Mouse (Mus musculus) MEL-GATA-1-ER (cell line): Measurements from ENCODE around the gene Avpr2.
A peak's percentile ranks its signal among the peaks of the same experiment; 100 is the strongest.

ENCODE experiments used
- DNase-seq: peaks from one replicate; pipeline ENCODE4 v3.0.0-alpha.2; 2012; ENCODE audit warnings: low read depth; ENCODE audit errors: extremely low read depth

Gene Avpr2

DNA sequence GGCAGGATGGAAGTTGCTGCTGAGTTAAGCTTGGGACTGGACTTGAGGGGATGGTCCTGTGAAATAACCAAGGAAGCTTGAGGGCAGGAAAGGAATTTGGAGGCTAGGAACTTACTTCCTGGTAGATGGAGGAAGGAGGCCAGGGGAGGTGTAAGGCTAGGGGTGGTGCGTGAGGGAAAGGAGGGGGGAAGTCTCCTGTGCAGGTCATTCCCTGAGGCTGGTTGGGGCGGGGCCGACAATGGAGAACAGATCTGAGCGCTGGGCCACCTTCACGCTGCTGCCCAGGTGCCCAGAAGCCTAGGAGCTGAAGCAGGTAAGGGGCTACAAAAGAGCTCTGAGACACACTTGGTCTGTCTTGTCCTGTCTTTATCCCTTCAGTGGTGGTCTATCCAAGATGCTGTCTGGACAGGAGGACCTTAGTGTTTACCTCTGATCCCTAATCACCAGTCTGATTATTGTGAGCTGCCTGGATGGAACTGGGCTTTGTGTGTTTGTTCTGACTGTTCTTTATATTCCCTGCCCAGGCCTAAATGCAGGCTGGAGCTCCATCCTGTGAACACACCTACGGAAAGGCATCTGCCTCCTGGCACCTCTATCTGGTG, at the start of gene Avpr2:
Avpr2 (plus strand) TSS at position 552 of the 602 bp plus-strand sequence.
- no peak for DNase-seq

GRCm38 (mm10) chrX:73854326-73855086, 37.4 kb upstream of the Avpr2 start:
- DNase-seq: no peak

DNA sequence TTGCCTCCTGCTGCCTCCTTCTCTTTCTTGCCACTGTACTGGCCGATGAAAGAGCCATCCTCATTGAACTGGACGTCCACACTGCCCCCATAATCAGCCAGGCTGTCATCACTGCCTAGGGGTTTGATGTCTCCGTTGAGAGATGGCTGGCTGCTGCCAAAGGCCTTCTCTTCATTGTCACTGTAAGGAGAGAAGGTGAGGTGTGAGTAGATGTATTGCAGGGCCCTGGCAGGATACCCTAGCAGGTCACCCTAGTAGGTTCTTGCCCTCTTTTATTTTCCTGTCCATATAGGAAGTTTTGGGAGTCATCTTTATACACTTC, 36.9 kb upstream of the Avpr2 start:
- no peak for DNase-seq

- DNase-seq: no peak
These were observed 27.2 kb upstream of the Avpr2 start for GRCm38 (mm10) chrX:73864692-73865091.

DNA sequence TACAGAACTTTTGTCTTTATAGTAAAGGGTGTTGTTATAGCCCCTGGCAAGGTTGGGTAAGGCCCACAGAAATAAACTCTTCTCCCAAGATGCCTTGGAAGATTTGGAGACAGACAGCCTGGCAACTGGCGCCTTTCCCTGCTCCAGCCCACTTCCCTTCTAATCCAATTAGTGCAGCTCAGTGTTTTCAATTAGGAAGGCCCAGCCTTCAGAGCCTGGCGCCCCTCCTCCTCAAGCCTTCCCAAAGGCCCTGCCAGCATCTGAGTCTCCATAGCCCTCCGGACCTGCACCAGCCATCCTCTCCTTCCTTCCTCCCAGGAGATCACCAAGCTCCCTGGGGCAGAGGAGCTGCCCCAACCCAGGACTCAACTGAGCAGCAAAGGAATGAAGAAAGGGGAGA, 24.6 kb upstream of the Avpr2 start:
- DNase-seq: no peak

DNA sequence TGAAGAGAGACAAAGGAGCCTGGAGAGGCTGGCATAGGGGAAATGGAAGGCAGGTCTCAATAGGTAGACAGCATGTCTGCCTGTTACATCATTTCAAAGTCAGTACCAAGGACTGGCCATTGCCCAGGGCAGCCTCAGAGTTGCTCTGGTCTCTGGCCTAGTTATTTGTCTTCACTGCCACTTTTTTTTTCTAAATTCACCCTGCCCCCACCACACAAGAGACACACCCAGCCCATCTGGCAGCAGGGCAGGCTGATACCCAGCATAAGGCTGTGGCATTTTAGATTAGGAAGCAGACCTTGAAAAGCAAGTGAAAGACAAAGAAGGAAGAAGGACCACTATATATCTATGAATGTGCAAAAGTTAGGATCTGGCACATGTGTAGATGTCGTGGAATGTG, 24.1 kb upstream of the Avpr2 start:
- DNase-seq: no peak

DNA sequence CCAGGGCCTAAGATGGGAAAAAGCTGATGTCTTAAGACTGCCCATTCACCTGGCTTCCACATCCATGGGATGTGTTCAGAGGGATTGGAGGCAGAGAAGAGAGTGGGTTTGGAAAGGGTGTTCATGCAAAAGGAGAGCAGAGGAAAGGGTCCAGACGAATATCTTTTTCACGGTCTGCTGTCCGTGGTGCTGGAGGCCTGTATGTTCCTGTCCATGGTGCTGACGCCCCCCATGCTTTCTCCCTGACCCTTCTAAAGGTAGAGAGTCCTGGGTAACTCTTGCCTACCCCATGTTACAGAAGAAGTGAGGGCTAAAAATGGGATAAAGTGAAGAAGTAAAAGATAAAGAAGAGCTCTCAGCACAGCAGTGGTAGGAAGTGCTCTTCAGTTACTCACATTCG, 22.6 kb upstream of the Avpr2 start:
- DNase-seq: peak; percentile 17

DNA sequence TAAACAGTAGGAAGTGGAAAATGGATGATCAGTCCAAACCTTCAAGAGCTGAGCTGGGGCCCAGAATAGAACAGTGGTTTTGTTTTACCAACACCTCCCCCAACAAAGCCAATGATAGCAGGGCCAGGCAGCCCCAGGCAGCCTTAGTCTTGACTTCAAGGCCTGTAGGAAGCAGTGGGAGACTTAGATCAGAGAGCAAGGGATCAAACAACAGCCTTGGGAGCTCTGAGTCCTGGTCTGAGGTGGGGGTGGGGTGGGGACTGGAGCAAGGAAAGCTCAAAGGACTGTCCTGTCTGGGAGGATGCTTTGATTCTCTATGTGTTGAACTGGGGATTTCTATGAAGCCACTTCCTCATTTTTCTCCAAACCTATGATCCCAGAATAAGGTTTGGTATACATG, 20.4 kb upstream of the Avpr2 start:
- DNase-seq: no peak

- no peak for DNase-seq
These were observed 19.9 kb upstream of the Avpr2 start for GRCm38 (mm10) chrX:73871956-73872355.

GRCm38 (mm10) chrX:73875881-73876280, 16.0 kb upstream of the Avpr2 start:
- no peak for DNase-seq

- peak; percentile 71 for DNase-seq
These were observed 14.9 kb upstream of the Avpr2 start for GRCm38 (mm10) chrX:73877014-73877413.

GRCm38 (mm10) chrX:73880194-73881035, 11.5 kb upstream of the Avpr2 start:
- DNase-seq: no peak

- no peak for DNase-seq
These were observed 10.9 kb upstream of the Avpr2 start for GRCm38 (mm10) chrX:73881036-73881427.

- no peak for DNase-seq
These were observed 10.4 kb upstream of the Avpr2 start for GRCm38 (mm10) chrX:73881463-73881862.

DNA sequence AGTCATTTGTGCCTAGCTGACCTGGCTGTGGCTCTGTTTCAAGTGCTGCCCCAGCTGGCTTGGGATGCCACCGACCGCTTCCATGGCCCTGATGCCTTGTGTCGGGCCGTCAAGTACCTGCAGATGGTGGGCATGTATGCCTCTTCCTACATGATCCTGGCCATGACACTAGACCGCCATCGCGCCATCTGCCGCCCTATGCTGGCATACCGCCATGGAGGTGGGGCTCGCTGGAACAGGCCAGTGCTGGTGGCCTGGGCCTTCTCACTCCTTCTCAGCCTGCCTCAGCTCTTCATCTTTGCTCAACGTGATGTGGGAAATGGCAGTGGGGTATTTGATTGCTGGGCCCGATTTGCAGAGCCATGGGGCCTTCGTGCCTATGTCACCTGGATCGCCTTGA, 931 bp downstream of the Avpr2 start:
- DNase-seq: no peak

- no peak for DNase-seq
These were observed 3.8 kb downstream of the Avpr2 start, which contains the start of gene L1cam for GRCm38 (mm10) chrX:73895719-73896118. Gene L1cam (minus strand): TSS chrX:73896105.

- no peak for DNase-seq
These were observed 6.1 kb downstream of the Avpr2 start for GRCm38 (mm10) chrX:73897959-73898358.

GRCm38 (mm10) chrX:73910049-73910448, 18.1 kb downstream of the Avpr2 start:
- DNase-seq: peak; percentile 31

DNA sequence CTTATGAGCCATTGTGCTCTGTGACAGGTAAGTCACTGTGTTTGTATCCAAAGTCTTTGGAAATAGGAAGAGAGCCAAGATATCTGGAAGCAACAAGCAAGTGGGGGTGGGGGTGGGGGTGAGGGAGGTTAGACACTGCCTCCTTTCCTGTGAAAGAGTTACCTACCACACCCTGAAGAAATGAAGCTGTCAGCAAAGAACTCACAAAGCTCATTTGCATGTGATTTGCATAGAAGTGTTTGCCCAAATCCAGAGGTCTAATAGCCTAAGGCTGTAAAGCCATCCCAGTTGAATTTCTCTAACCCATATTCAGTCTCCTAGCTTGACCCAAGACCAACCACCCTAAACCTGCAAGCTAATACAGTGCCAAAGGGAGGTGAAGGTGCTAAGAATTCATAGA, 18.5 kb downstream of the Avpr2 start:
- peak; percentile 50 for DNase-seq

DNA sequence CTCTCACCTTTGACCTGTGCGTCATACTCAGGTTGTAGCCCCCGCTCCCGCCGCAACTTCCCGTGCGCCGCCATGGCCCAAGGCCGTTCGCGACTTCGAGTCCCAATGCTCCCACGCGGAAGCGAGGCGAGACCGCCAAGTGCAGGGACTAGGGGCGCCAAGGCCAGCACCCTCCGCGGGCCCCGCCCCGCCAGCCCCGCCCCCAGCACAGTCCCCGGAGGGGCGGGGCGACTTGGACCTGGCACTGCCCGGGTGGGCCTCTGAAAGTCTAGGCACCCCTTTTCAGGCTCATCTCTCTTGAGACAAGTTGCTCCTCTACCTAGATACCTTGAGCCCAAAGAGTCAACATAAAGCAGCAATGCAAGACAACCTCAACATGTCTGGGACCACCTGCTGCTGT, 19.3 kb downstream of the Avpr2 start:
- DNase-seq: no peak

DNA sequence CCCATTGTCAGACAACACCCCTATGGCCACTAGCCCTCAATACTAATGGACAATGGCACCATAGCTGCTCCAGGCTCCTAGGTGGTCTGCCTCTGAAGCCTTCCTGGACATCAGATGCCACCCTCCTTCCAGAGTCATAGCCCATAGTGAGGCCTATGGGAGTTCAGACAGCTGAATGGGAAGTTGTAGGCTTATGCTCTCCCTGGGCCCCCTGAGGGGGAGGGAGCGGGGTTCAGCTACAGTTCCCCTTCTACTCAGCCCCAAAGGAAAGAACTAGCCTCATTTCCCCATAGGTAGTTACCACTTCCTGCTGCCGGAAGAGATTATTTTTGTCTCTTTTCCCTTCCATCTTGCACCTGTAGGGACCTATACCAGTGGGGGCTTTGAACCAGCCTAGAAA, 19.7 kb downstream of the Avpr2 start:
- DNase-seq: peak; percentile 88
